Mouse (Mus musculus): ENCODE results near the gene Pno1. TPM values are rescaled to one million over a fixed set of nuclear protein-coding genes. Genes with fewer than 3 reads are reported as not detected.

Gene Pno1
- polyA plus RNA-seq, 1 experiment from 2014 or later: 67.8 TPM

GRCm38 (mm10) chr11:17176638-17177037, 34.7 kb downstream of the Pno1 start:
- H3K4me1 ChIP-seq (replicated peaks): peaks cover 8% of the 10 kb centered on the region; the same call in 1 of the 2 replicates
- H3K27me3 ChIP-seq (replicated peaks): no peaks in the 10 kb centered on the region
- WGBS: 92% methylated on average over 1 of the region's 1 CpGs
- H3K9ac ChIP-seq: no peak overlapping the region
- peaks cover 3% of the 10 kb centered on the region; the same call in 1 of the 2 replicates for H3K9me3 ChIP-seq (replicated peaks)
- no peak overlapping the region for H3K4me2 ChIP-seq
- ATAC-seq (ENCODE audit: insufficient number of reproducible peaks, low FRiP score): no peak
- peaks cover 9% of the 10 kb centered on the region; the same call in 1 of the 2 replicates for H3K36me3 ChIP-seq
- no peak overlapping the region for H3K27ac ChIP-seq (ENCODE audit: poor library complexity, severe bottlenecking)
- H3K4me3 ChIP-seq: no peak overlapping the region

- Histone ChIP-seq H3K4me1 (replicated peaks) (peaks cover 24% of the 10 kb centered on the region), H3K4me2 (no peak overlapping the region), H3K36me3 (peaks cover 9% of the 10 kb centered on the region; the same call in 1 of the 2 replicates), H3K9ac (no peak overlapping the region), H3K4me3 (no peak overlapping the region), H3K27ac (ENCODE audit: poor library complexity, severe bottlenecking) (no peak overlapping the region), H3K27me3 (replicated peaks) (no peaks in the 10 kb centered on the region), H3K9me3 (replicated peaks) (peaks cover 3% of the 10 kb centered on the region; the same call in 1 of the 2 replicates)
- 91% methylated on average over 4 of the region's 4 CpGs for WGBS
- no peak for ATAC-seq (ENCODE audit: insufficient number of reproducible peaks, low FRiP score)
Measured at GRCm38 (mm10) chr11:17172300-17172699, 39.1 kb downstream of the Pno1 start.

- no peak overlapping the region for H3K4me3 ChIP-seq
- no peak for ATAC-seq (ENCODE audit: insufficient number of reproducible peaks, low FRiP score)
- no peaks in the 10 kb centered on the region for H3K27me3 ChIP-seq (replicated peaks)
- H3K36me3 ChIP-seq: peaks cover 9% of the 10 kb centered on the region; the same call in 1 of the 2 replicates
- H3K9ac ChIP-seq: no peak overlapping the region
- WGBS: 100% methylated on average over 1 of the region's 1 CpGs
- H3K9me3 ChIP-seq (replicated peaks): peaks cover 3% of the 10 kb centered on the region; the same call in 1 of the 2 replicates
- H3K4me2 ChIP-seq: no peak overlapping the region
- no peak overlapping the region for H3K27ac ChIP-seq (ENCODE audit: poor library complexity, severe bottlenecking)
- H3K4me1 ChIP-seq (replicated peaks): peaks cover 31% of the 10 kb centered on the region
Measured at GRCm38 (mm10) chr11:17170938-17171729, 40.2 kb downstream of the Pno1 start.

GRCm38 (mm10) chr11:17169262-17169661, 42.1 kb downstream of the Pno1 start:
- peaks cover 9% of the 10 kb centered on the region; the same call in 1 of the 2 replicates for H3K36me3 ChIP-seq
- whole genome bisulfite sequencing: 79% methylated on average over 2 of the region's 2 CpGs
- H3K27me3 ChIP-seq (replicated peaks): no peaks in the 10 kb centered on the region
- H3K27ac ChIP-seq (ENCODE audit: poor library complexity, severe bottlenecking): no peak overlapping the region
- H3K4me1 ChIP-seq (replicated peaks): peaks cover 39% of the 10 kb centered on the region
- peaks cover 3% of the 10 kb centered on the region; the same call in 1 of the 2 replicates for H3K9me3 ChIP-seq (replicated peaks)
- no peak overlapping the region for H3K9ac ChIP-seq
- no peak overlapping the region for H3K4me2 ChIP-seq
- ATAC-seq (ENCODE audit: insufficient number of reproducible peaks, low FRiP score): no peak
- no peak overlapping the region for H3K4me3 ChIP-seq

- H3K27me3 ChIP-seq (replicated peaks): no peaks in the 10 kb centered on the region
- no peak overlapping the region for H3K4me2 ChIP-seq
- ATAC-seq (ENCODE audit: insufficient number of reproducible peaks, low FRiP score): no peak
- H3K9ac ChIP-seq: no peak overlapping the region
- H3K4me3 ChIP-seq: no peak overlapping the region
- H3K36me3 ChIP-seq: no peaks in the 10 kb centered on the region
- peaks cover 42% of the 10 kb centered on the region for H3K4me1 ChIP-seq (replicated peaks)
- WGBS: 92% methylated on average over 7 of the region's 7 CpGs
- H3K27ac ChIP-seq (ENCODE audit: poor library complexity, severe bottlenecking): no peak overlapping the region
- H3K9me3 ChIP-seq (replicated peaks): no peaks in the 10 kb centered on the region
Measured at GRCm38 (mm10) chr11:17166627-17167026, 44.7 kb downstream of the Pno1 start.

GRCm38 (mm10) chr11:17163956-17164355, 47.4 kb downstream of the Pno1 start:
- Histone ChIP-seq H3K9me3 (replicated peaks) (no peaks in the 10 kb centered on the region), H3K9ac (no peak overlapping the region), H3K4me2 (no peak overlapping the region), H3K27me3 (replicated peaks) (no peaks in the 10 kb centered on the region), H3K4me3 (no peak overlapping the region), H3K36me3 (no peaks in the 10 kb centered on the region), H3K27ac (ENCODE audit: poor library complexity, severe bottlenecking) (no peak overlapping the region), H3K4me1 (replicated peaks) (peaks cover 33% of the 10 kb centered on the region)
- 81% methylated on average over 1 of the region's 1 CpGs for WGBS
- ATAC-seq (ENCODE audit: insufficient number of reproducible peaks, low FRiP score): no peak

- Histone ChIP-seq H3K9me3 (replicated peaks) (no peaks in the 10 kb centered on the region), H3K4me1 (replicated peaks) (peaks cover 21% of the 10 kb centered on the region), H3K4me3 (peak overlapping the region; percentile 94), H3K27ac (ENCODE audit: poor library complexity, severe bottlenecking) (peak overlapping the region; percentile 96), H3K36me3 (no peaks in the 10 kb centered on the region), H3K4me2 (peak overlapping the region; percentile 87), H3K27me3 (replicated peaks) (no peaks in the 10 kb centered on the region), H3K9ac (peak overlapping the region; percentile 98)
- WGBS: 2% methylated on average over 12 of the region's 12 CpGs
- ATAC-seq (ENCODE audit: insufficient number of reproducible peaks, low FRiP score): no peak
Measured at GRCm38 (mm10) chr11:17160242-17160641, 51.1 kb downstream of the Pno1 start.

- H3K4me3 ChIP-seq: peak overlapping the region; percentile 94
- H3K4me1 ChIP-seq (replicated peaks): peaks cover 20% of the 10 kb centered on the region
- no peaks in the 10 kb centered on the region for H3K9me3 ChIP-seq (replicated peaks)
- peak overlapping the region; percentile 96 for H3K27ac ChIP-seq (ENCODE audit: poor library complexity, severe bottlenecking)
- H3K4me2 ChIP-seq: peak overlapping the region; percentile 87
- H3K36me3 ChIP-seq: no peaks in the 10 kb centered on the region
- ATAC-seq (ENCODE audit: insufficient number of reproducible peaks, low FRiP score): peak; percentile 43
- peak overlapping the region; percentile 98 for H3K9ac ChIP-seq
- under 1% methylated on average over 46 of the region's 46 CpGs for WGBS
- H3K27me3 ChIP-seq (replicated peaks): no peaks in the 10 kb centered on the region
Measured at GRCm38 (mm10) chr11:17159738-17160241, 51.6 kb downstream of the Pno1 start.

GRCm38 (mm10) chr11:17158858-17159737, 52.3 kb downstream of the Pno1 start, which contains the start of gene Ppp3r1:
TSS of gene Ppp3r1 (plus strand) at chr11:17159263.
- Histone ChIP-seq H3K36me3 (no peaks in the 10 kb centered on the region), H3K4me1 (replicated peaks) (peaks cover 19% of the 10 kb centered on the region), H3K27me3 (replicated peaks) (no peaks in the 10 kb centered on the region), H3K4me3 (peak within 1 kb of the TSS; percentile 94), H3K4me2 (peak within 1 kb of the TSS; percentile 87), H3K27ac (ENCODE audit: poor library complexity, severe bottlenecking) (peak within 1 kb of the TSS; percentile 96), H3K9me3 (replicated peaks) (no peaks in the 10 kb centered on the region), H3K9ac (peak within 1 kb of the TSS; percentile 98)
- under 1% methylated on average over 80 of the region's 89 CpGs for WGBS
- ATAC-seq (ENCODE audit: insufficient number of reproducible peaks, low FRiP score): peak; percentile 99
